In genomic region chr11:57761347-57761746, GRCm38 (mm10) we compare ENCODE assay signal across 31 mouse cellular contexts.
"Had no signal": no experiment of that assay in that cellular context is flagged by ENCODE, and none has a peak within 500 bp of the region (broad histone marks: within the 10 kb centered on the region; RNA-seq: fewer than 3 reads in every experiment).

No protein-coding gene starts in this region.

- H3K27me3 ChIP-seq: heart, embryonic 12.5 days; heart, embryonic 13.5 days; heart, embryonic 15.5 days; hindbrain, embryonic 12.5 days; hindbrain, embryonic 15.5 days; intestine, embryonic 15.5 days; kidney, embryonic 15.5 days had no signal

- H3K4me3 ChIP-seq: heart, embryonic 10.5 days; heart, embryonic 12.5 days; heart, embryonic 13.5 days; heart, embryonic 15.5 days; hindbrain, embryonic 10.5 days; hindbrain, embryonic 12.5 days; hindbrain, embryonic 13.5 days; hindbrain, embryonic 15.5 days; intestine, embryonic 15.5 days; kidney, embryonic 15.5 days; layer of hippocampus, adult 2 months; left cerebral cortex, adult 2 months had no signal

- H3K4me1 ChIP-seq: heart, embryonic 12.5 days; heart, embryonic 13.5 days had no signal

- H3K36me3 ChIP-seq: hindbrain, embryonic 15.5 days; intestine, embryonic 15.5 days had no signal

- H3K27ac ChIP-seq: heart, embryonic 10.5 days; heart, embryonic 13.5 days; heart, embryonic 15.5 days; hindbrain, embryonic 10.5 days; hindbrain, embryonic 12.5 days; hindbrain, embryonic 13.5 days; hindbrain, embryonic 14.5 days; hindbrain, postnatal 0 days; intestine, embryonic 15.5 days; kidney, embryonic 15.5 days; kidney, postnatal 0 days; layer of hippocampus, adult 2 months; left cerebral cortex, adult 2 months had no signal

- DNase-seq: heart, postnatal 10 days; heart, postnatal 14 days; heart, postnatal 36 days; heart, postnatal 4 days; kidney, adult 11 months; kidney, adult 18-20 months; kidney, adult 2 months; kidney, adult 8-10 months; kidney, adult 9 months; kidney, postnatal 10 days; kidney, postnatal 14 days; kidney, postnatal 25 days; kidney, postnatal 36 days; layer of hippocampus, adult 9-11 months; layer of hippocampus, postnatal 36 days had no signal

- H3K9me3 ChIP-seq: heart, embryonic 10.5 days; heart, embryonic 15.5 days; hindbrain, embryonic 12.5 days; hindbrain, embryonic 13.5 days; hindbrain, embryonic 15.5 days; intestine, embryonic 15.5 days; kidney, embryonic 15.5 days had no signal

- H3K9ac ChIP-seq: heart, embryonic 12.5 days; heart, embryonic 13.5 days; heart, embryonic 15.5 days; hindbrain, embryonic 12.5 days; hindbrain, embryonic 13.5 days; hindbrain, embryonic 14.5 days; hindbrain, embryonic 15.5 days; intestine, embryonic 15.5 days; kidney, embryonic 15.5 days had no signal

- H3K4me2 ChIP-seq: heart, embryonic 11.5 days; heart, embryonic 12.5 days; heart, embryonic 13.5 days; heart, embryonic 15.5 days; hindbrain, embryonic 13.5 days; hindbrain, embryonic 15.5 days; intestine, embryonic 15.5 days had no signal
